Comparison of ENCODE assay signal across 9 mouse cellular contexts in genomic region chr12:117761698-117762097, GRCm38 (mm10). TPM values are rescaled to one million over a fixed set of nuclear protein-coding genes. Genes with fewer than 3 reads are reported as not detected.
DNase-seq lines count a peak whose midpoint lies in the region; ATAC-seq lines count a peak whose summit lies in the region.
"Had no signal": no experiment of that assay in that cellular context is flagged by ENCODE, and none has a peak within 500 bp of the region (broad histone marks: within the 10 kb centered on the region; RNA-seq: fewer than 3 reads in every experiment).

No protein-coding gene starts in this region.

- peaks cover 4% of the 10 kb centered on the region; the same call in 1 of the 2 replicates for H3K4me1 ChIP-seq in kidney, embryonic 14.5 days (ENCODE audit: control insufficient read depth, insufficient read depth, low read length)
- peaks cover 10% of the 10 kb centered on the region for H3K4me1 ChIP-seq in neural tube, embryonic 15.5 days
- H3K4me1 ChIP-seq in intestine, embryonic 16.5 days (ENCODE audit: control insufficient read depth, insufficient read depth, low read length): 0 out of 2 replicates have a peak, but pooled peaks cover 4% of the 10 kb centered on the region
- H3K4me1 ChIP-seq: liver, embryonic 15.5 days had no signal

- peak; percentile 86 for ATAC-seq in kidney, embryonic 14.5 days (ENCODE audit: low FRiP score, low TSS enrichment)
- ATAC-seq in neural tube, embryonic 15.5 days (ENCODE audit: low FRiP score): peak; percentile 72
- ATAC-seq in intestine, embryonic 16.5 days: no peak

- no peaks in the 10 kb centered on the region for H3K9me3 ChIP-seq in kidney, embryonic 14.5 days (ENCODE audit: control insufficient read depth, low read length)
- no peaks in the 10 kb centered on the region for H3K9me3 ChIP-seq in neural tube, embryonic 15.5 days (replicated peaks)
- no peaks in the 10 kb centered on the region for H3K9me3 ChIP-seq in intestine, embryonic 16.5 days (ENCODE audit: control insufficient read depth, low read length)
- H3K9me3 ChIP-seq: liver, embryonic 15.5 days had no signal

- no peak overlapping the region for H3K27ac ChIP-seq in kidney, embryonic 14.5 days (ENCODE audit: low read depth, low read length)
- H3K27ac ChIP-seq in neural tube, embryonic 15.5 days (replicated peaks): no peak overlapping the region
- H3K27ac ChIP-seq in intestine, embryonic 16.5 days (ENCODE audit: low read length): no peak overlapping the region
- H3K27ac ChIP-seq: liver, embryonic 15.5 days had no signal

- H3K4me3 ChIP-seq in kidney, embryonic 14.5 days (ENCODE audit: low read length): no peak overlapping the region
- no peak overlapping the region for H3K4me3 ChIP-seq in neural tube, embryonic 15.5 days (replicated peaks)
- H3K4me3 ChIP-seq in intestine, embryonic 16.5 days (ENCODE audit: low read length): no peak overlapping the region
- H3K4me3 ChIP-seq: liver, embryonic 15.5 days had no signal

- WGBS in kidney, embryonic 14.5 days: 12% methylated on average over 1 of the region's 1 CpGs
- WGBS in neural tube, embryonic 15.5 days: 40% methylated on average over 1 of the region's 1 CpGs
- WGBS in intestine, embryonic 16.5 days: 42% methylated on average over 1 of the region's 1 CpGs

- H3K27me3 ChIP-seq in kidney, embryonic 14.5 days (ENCODE audit: control insufficient read depth, insufficient read depth, low read length): no peaks in the 10 kb centered on the region
- no peaks in the 10 kb centered on the region for H3K27me3 ChIP-seq in neural tube, embryonic 15.5 days (replicated peaks)
- H3K27me3 ChIP-seq in intestine, embryonic 16.5 days (replicated peaks; ENCODE audit: control insufficient read depth, insufficient read depth, low read length): no peaks in the 10 kb centered on the region
- H3K27me3 ChIP-seq: liver, embryonic 15.5 days had no signal

- no peak overlapping the region for H3K9ac ChIP-seq in kidney, embryonic 14.5 days (ENCODE audit: low read depth, low read length)
- no peak overlapping the region for H3K9ac ChIP-seq in neural tube, embryonic 15.5 days (replicated peaks)
- no peak overlapping the region for H3K9ac ChIP-seq in intestine, embryonic 16.5 days (ENCODE audit: low read depth, low read length)
- H3K9ac ChIP-seq: liver, embryonic 15.5 days had no signal

- DNase-seq in kidney, adult 9 months: no peak
- peak; percentile 36 for DNase-seq in embryo, embryonic 11 days
- peak; percentile 24 to 27 for DNase-seq in kidney, postnatal 36 days
- DNase-seq in urinary bladder, postnatal 10 days (ENCODE audit: low spot score): no peak
- no peak for DNase-seq in ovary, postnatal 36 days (ENCODE audit: low spot score)

- no peaks in the 10 kb centered on the region for H3K36me3 ChIP-seq in kidney, embryonic 14.5 days (ENCODE audit: control insufficient read depth, insufficient read depth, low read length)
- H3K36me3 ChIP-seq in neural tube, embryonic 15.5 days: 0 out of 2 replicates have a peak, but pooled peaks cover 13% of the 10 kb centered on the region
- H3K36me3 ChIP-seq in intestine, embryonic 16.5 days (ENCODE audit: control insufficient read depth, insufficient read depth, low read length): no peaks in the 10 kb centered on the region
- H3K36me3 ChIP-seq: liver, embryonic 15.5 days had no signal

- H3K4me2 ChIP-seq in kidney, embryonic 14.5 days (replicated peaks; ENCODE audit: low read depth, low read length): no peak overlapping the region
- H3K4me2 ChIP-seq in neural tube, embryonic 15.5 days: no peak overlapping the region
- H3K4me2 ChIP-seq in intestine, embryonic 16.5 days (ENCODE audit: low read depth, low read length): no peak overlapping the region
- H3K4me2 ChIP-seq: liver, embryonic 15.5 days had no signal

RNA-seq across cellular contexts. Expression of gene Cdca7l, which starts 42.4 kb away (rescaled TPM):
- 35.7 and 69.9 TPM in 2 replicates for polyA plus RNA-seq in kidney, embryonic 14.5 days (2014; fragmentation: Nextera tagmentation; extraction: Ambion mirVana)
- polyA plus RNA-seq in neural tube, embryonic 15.5 days (2015; fragmentation: Nextera tagmentation; extraction: Ambion mirVana): 4.3 and 12.7 TPM in 2 replicates
- polyA plus RNA-seq in intestine, embryonic 16.5 days (2015; fragmentation: Nextera tagmentation; extraction: Ambion mirVana): 31.9 and 33.0 TPM in 2 replicates

Comparison
In these comparisons a context has a peak if more than half of its experiments do, and no peak if none do; other contexts are left out.
1. DNase-seq: peak in embryo, embryonic 11 days (single experiment) and kidney, postnatal 36 days (2 of 2); none in kidney, adult 9 months (single experiment), urinary bladder, postnatal 10 days (single experiment) and ovary, postnatal 36 days (single experiment).